Mouse (Mus musculus): ENCODE results near the gene Slit3.

The Slit3 gene

DNA sequence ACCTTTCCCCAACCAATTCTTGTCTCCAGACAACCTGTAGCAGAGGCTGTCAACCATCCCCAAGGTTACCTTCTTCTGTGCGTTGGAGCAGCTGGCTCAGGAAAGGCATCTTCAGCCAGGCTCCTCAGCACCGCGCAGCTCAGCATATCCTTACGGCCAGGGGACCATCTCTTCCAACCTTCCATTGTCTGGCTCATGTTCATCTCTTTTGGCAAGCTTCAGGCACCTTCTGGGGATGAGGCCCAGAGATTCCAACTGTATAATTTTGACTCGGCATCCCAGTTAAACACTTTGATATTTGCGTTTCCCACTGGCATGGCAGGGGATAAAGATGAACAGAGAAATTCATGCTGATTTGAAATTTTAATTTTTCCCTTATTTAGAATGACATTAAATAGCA is 622.6 kb downstream of the Slit3 start:
- DNase-seq (ENCODE audit: low read depth, low spot score) = no peak

GRCm38 (mm10) chr11:35744571-35744970 is 623.5 kb downstream of the Slit3 start:
- DNase-seq (ENCODE audit: low read depth, low spot score) = no peak

DNA sequence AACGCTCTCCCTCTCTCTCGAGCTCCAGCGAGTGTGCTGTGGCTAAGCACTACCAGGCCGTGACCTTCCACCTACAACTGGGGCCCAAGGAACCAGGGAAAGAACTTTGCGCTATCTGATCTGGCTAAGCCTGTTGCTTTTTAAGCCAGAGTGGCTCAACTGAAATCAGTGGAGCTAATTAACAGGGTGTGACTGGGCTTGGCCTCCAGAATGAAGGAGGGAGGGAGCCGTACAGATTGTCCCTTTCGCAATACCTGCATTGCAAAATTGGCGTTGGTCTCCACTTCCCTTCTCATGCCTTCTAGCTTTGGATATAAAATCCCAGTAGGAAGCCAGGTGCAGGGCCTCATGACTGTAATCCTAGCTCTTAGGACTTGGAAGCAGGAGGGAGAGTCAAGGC is 629.6 kb downstream of the Slit3 start:
- DNase-seq (ENCODE audit: low read depth, low spot score) = no peak

DNA sequence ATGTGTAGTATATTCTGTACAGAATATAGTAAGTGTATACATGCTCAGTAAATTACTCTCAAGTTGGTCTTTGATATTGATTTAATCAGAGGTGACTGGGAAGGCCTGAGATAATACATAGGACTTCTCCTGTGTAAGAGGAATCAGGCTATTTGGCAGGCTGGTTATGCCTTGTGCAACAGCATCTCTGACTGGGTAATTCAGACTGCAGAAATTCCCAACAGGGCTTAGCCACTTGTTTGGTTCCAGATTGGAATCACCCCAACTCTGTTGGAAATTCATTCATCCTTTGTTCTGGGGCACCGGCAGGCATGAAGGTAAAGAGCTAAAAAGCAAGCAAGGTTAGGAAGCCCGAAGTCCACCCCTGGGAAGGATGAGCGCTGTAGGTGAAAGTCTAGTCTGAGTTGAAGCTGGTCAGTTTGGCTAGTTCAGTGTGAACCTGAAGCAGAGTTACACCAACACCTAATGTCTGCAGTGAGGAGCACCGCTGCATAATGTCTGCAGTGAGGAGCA is 633.9 kb downstream of the Slit3 start:
- no peak for DNase-seq (ENCODE audit: low read depth, low spot score)

- DNase-seq (ENCODE audit: low read depth, low spot score) = no peak
Measured at GRCm38 (mm10) chr11:35755546-35755945, 634.5 kb downstream of the Slit3 start.

DNA sequence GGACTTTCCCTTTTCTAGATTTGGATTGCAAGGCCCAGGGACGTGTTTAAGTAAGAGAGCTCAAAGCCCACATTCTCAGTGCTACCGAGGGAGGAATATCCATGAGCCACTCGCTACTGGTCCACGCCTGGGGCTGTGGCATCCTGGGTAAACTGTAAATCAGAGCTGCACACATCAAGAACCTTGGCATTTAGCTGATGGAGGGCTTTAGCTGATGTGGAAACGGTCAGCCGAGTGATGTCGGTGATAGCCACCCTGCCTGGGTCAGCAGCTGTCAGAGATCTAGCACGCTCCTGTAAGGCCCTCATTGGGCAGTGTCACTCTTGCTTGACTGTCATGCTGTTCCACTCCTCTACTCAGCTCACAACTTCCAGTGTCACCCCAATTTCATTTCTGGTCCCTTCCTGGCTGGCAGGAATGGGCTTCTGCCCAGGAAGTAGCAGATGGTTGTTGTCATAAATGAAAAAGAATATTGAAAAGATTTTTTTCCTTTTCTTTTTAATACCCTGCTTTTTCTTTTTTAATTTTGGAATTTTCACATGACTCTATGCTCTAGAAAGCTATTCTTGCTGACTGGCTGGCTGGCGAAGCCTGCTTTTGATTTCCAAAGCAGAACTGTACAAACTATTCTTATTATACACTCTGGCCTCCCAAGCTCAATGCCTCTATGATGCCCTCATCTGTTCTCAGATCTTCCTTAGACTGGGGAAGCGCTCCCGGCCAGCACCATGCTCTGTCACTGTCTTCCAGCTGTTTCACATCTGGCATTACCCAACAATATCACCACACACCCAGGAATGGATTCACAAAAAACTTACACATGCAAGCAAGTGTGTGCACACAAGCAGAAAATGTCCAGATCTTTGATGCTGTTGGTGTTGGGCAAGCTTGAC is 635.6 kb downstream of the Slit3 start:
- no peak for DNase-seq (ENCODE audit: low read depth, low spot score)

Data from R1 (cell line).